23 mouse cellular contexts compared by ENCODE assay signal in genomic region chr2:14184375-14184774, GRCm38 (mm10). TPM values are rescaled to one million over a fixed set of nuclear protein-coding genes. Genes with fewer than 3 reads are reported as not detected.
"Had no signal": no experiment of that assay in that cellular context is flagged by ENCODE, and none has a peak within 500 bp of the region (broad histone marks: within the 10 kb centered on the region; RNA-seq: fewer than 3 reads in every experiment).

No protein-coding gene starts in this region.

- H3K27ac ChIP-seq: lung, embryonic 15.5 days; midbrain, embryonic 12.5 days; neural tube, embryonic 13.5 days; neural tube, embryonic 15.5 days had no signal

- H3K27me3 ChIP-seq: lung, embryonic 15.5 days; megakaryocyte, embryonic 14.5 days; midbrain, embryonic 12.5 days; neural tube, embryonic 13.5 days; neural tube, embryonic 15.5 days had no signal

- H3K4me1 ChIP-seq: lung, embryonic 15.5 days; midbrain, embryonic 12.5 days; neural tube, embryonic 13.5 days; neural tube, embryonic 15.5 days had no signal

- H3K4me3 ChIP-seq: lung, embryonic 15.5 days; megakaryocyte, embryonic 14.5 days; midbrain, embryonic 12.5 days; myocyte; neural tube, embryonic 13.5 days; neural tube, embryonic 15.5 days had no signal

- H3K4me2 ChIP-seq: lung, embryonic 15.5 days; midbrain, embryonic 12.5 days; neural tube, embryonic 13.5 days; neural tube, embryonic 15.5 days had no signal

- H3K9me3 ChIP-seq: lung, embryonic 15.5 days; midbrain, embryonic 12.5 days; neural tube, embryonic 13.5 days; neural tube, embryonic 15.5 days had no signal

- H3K36me3 ChIP-seq: lung, embryonic 15.5 days; midbrain, embryonic 12.5 days; neural tube, embryonic 13.5 days; neural tube, embryonic 15.5 days had no signal

- ATAC-seq: liver, postnatal 0 days; lung, postnatal 0 days; midbrain, embryonic 16.5 days had no signal

- H3K9ac ChIP-seq: liver, postnatal 0 days; lung, embryonic 15.5 days; midbrain, embryonic 12.5 days; neural tube, embryonic 13.5 days; neural tube, embryonic 15.5 days had no signal

- DNase-seq: liver, postnatal 0 days; lung, adult 2 months; lung, postnatal 14 days; lung, postnatal 36 days; midbrain, embryonic 14.5 days; retina, postnatal 1 day; right cerebral cortex, adult 18-20 months; right cerebral cortex, postnatal 25 days; right cerebral cortex, postnatal 4 days; spleen, adult 18-20 months; thymus, adult 18-20 months; thymus, postnatal 14 days; thymus, postnatal 36 days had no signal

RNA-seq across cellular contexts. Expression of gene Tmem236, which starts 10.1 kb away (rescaled TPM):
- polyA plus RNA-seq: liver, postnatal 0 days; lung, adult 2 months; lung, embryonic 15.5 days; macrophage; neural tube, embryonic 11.5 days had no signal
